Mouse (Mus musculus): ENCODE results near the gene Olfr1367. TPM values are rescaled to one million over a fixed set of nuclear protein-coding genes. Genes with fewer than 3 reads are reported as not detected.

Olfr1367 gene
- total and polyA plus RNA-seq, 2 experiments from 2014 or later, result not detected

- H3K9ac ChIP-seq (replicated peaks; ENCODE audit: low read depth, low read length), result no peak overlapping the region
- ATAC-seq (ENCODE audit: insufficient read depth, low read depth) (no peak), DNase-seq (ENCODE audit: low spot score) (no peak)
- H3K27ac ChIP-seq (ENCODE audit: low read depth), result no peak overlapping the region
- no peak overlapping the region for H3K4me2 ChIP-seq (ENCODE audit: low read depth, low read length)
- no peaks in the 10 kb centered on the region for H3K27me3 ChIP-seq (ENCODE audit: control insufficient read depth, insufficient read depth, low read length)
- peaks cover 46% of the 10 kb centered on the region for H3K36me3 ChIP-seq (replicated peaks; ENCODE audit: control insufficient read depth, insufficient read depth, low read length)
- no peak overlapping the region for H3K4me3 ChIP-seq (ENCODE audit: low read depth, low read length)
- no peak for TF ChIP-seq CTCF (IDR thresholded peaks at IDR 0.05; ENCODE audit: low read depth)
- TF ChIP-seq EP300 (IDR thresholded peaks at IDR 0.05; ENCODE audit: low read depth), result no peak
- H3K4me1 ChIP-seq (ENCODE audit: control insufficient read depth, insufficient read depth), result peaks cover 19% of the 10 kb centered on the region; the same call in 1 of the 2 replicates
- H3K9me3 ChIP-seq (replicated peaks; ENCODE audit: control insufficient read depth, low read length), result no peaks in the 10 kb centered on the region
- 71% methylated on average over 2 of the region's 2 CpGs for WGBS
Measured at GRCm38 (mm10) chr13:21397486-21397885, 50.8 kb downstream of the Olfr1367 start.

Small RNAs within 50 kb of the gene (microRNA-seq; reads per million reads assigned to microRNA genes)
- not detected for gene Mir6942

Other genes with a start within 250 kb of the Olfr1367 start
- not detected in 2 replicates for gene Olfr1369-ps1, start 235.4 kb upstream of the Olfr1367 start, total RNA-seq (2014; rRNA removed; ENCODE audit: low replicate concordance)
- gene Olfr1369-ps1, start 235.4 kb upstream of the Olfr1367 start, polyA plus RNA-seq (2015; fragmentation: Nextera tagmentation; extraction: Ambion mirVana), result not detected in 2 replicates
- not detected in 2 replicates for gene Olfr263, start 217.3 kb upstream of the Olfr1367 start, total RNA-seq (2014; rRNA removed; ENCODE audit: low replicate concordance)
- not detected in 2 replicates for gene Olfr263, start 217.3 kb upstream of the Olfr1367 start, polyA plus RNA-seq (2015; fragmentation: Nextera tagmentation; extraction: Ambion mirVana)
- gene Olfr1368, start 201.0 kb upstream of the Olfr1367 start, total RNA-seq (2014; rRNA removed; ENCODE audit: low replicate concordance), result not detected in 2 replicates
- not detected in 2 replicates for gene Olfr1368, start 201.0 kb upstream of the Olfr1367 start, polyA plus RNA-seq (2015; fragmentation: Nextera tagmentation; extraction: Ambion mirVana)
- gene Trim27, start 167.5 kb upstream of the Olfr1367 start, total RNA-seq (2014; rRNA removed; ENCODE audit: low replicate concordance), result 54.7 and 58.2 TPM in 2 replicates
- gene Trim27, start 167.5 kb upstream of the Olfr1367 start, polyA plus RNA-seq (2015; fragmentation: Nextera tagmentation; extraction: Ambion mirVana), result 33.0 and 35.3 TPM in 2 replicates
- gene Gpx5, start 54.2 kb upstream of the Olfr1367 start, total RNA-seq (2014; rRNA removed; ENCODE audit: low replicate concordance), result not detected in 2 replicates
- not detected in 2 replicates for gene Gpx5, start 54.2 kb upstream of the Olfr1367 start, polyA plus RNA-seq (2015; fragmentation: Nextera tagmentation; extraction: Ambion mirVana)
- gene Gpx6, start 34.8 kb upstream of the Olfr1367 start, total RNA-seq (2014; rRNA removed; ENCODE audit: low replicate concordance), result not detected in 2 replicates
- not detected in 2 replicates for gene Gpx6, start 34.8 kb upstream of the Olfr1367 start, polyA plus RNA-seq (2015; fragmentation: Nextera tagmentation; extraction: Ambion mirVana)
- 3.6 and 7.8 TPM in 2 replicates for gene Zscan12, start 15.9 kb downstream of the Olfr1367 start, total RNA-seq (2014; rRNA removed; ENCODE audit: low replicate concordance)
- 5.2 TPM in 2 replicates for gene Zscan12, start 15.9 kb downstream of the Olfr1367 start, polyA plus RNA-seq (2015; fragmentation: Nextera tagmentation; extraction: Ambion mirVana)
- gene Zkscan3, start 55.8 kb downstream of the Olfr1367 start, total RNA-seq (2014; rRNA removed; ENCODE audit: low replicate concordance), result 32.7 and 40.8 TPM in 2 replicates
- gene Zkscan3, start 55.8 kb downstream of the Olfr1367 start, polyA plus RNA-seq (2015; fragmentation: Nextera tagmentation; extraction: Ambion mirVana), result 49.1 and 54.5 TPM in 2 replicates
- gene Pgbd1, start 94.1 kb downstream of the Olfr1367 start, total RNA-seq (2014; rRNA removed; ENCODE audit: low replicate concordance), result 1.7 and 1.9 TPM in 2 replicates
- gene Pgbd1, start 94.1 kb downstream of the Olfr1367 start, polyA plus RNA-seq (2015; fragmentation: Nextera tagmentation; extraction: Ambion mirVana), result 1.5 and 2.1 TPM in 2 replicates
- 14.1 and 17.5 TPM in 2 replicates for gene Zscan26, start 106.8 kb downstream of the Olfr1367 start, total RNA-seq (2014; rRNA removed; ENCODE audit: low replicate concordance)
- 19.5 and 22.4 TPM in 2 replicates for gene Zscan26, start 106.8 kb downstream of the Olfr1367 start, polyA plus RNA-seq (2015; fragmentation: Nextera tagmentation; extraction: Ambion mirVana)
- gene Nkapl, start 121.6 kb downstream of the Olfr1367 start, total RNA-seq (2014; rRNA removed; ENCODE audit: low replicate concordance), result not detected in 2 replicates
- 1.8 and 2.1 TPM in 2 replicates for gene Nkapl, start 121.6 kb downstream of the Olfr1367 start, polyA plus RNA-seq (2015; fragmentation: Nextera tagmentation; extraction: Ambion mirVana)
- 0.70 and 1.7 TPM in 2 replicates for gene Zkscan4, start 132.0 kb downstream of the Olfr1367 start, total RNA-seq (2014; rRNA removed; ENCODE audit: low replicate concordance)
- 1.9 and 2.0 TPM in 2 replicates for gene Zkscan4, start 132.0 kb downstream of the Olfr1367 start, polyA plus RNA-seq (2015; fragmentation: Nextera tagmentation; extraction: Ambion mirVana)
- not detected in 2 replicates for gene Gm10065, start 132.5 kb downstream of the Olfr1367 start, total RNA-seq (2014; rRNA removed; ENCODE audit: low replicate concordance)
- not detected in 2 replicates for gene Gm10065, start 132.5 kb downstream of the Olfr1367 start, polyA plus RNA-seq (2015; fragmentation: Nextera tagmentation; extraction: Ambion mirVana)
- gene AK157302, start 148.3 kb downstream of the Olfr1367 start, total RNA-seq (2014; rRNA removed; ENCODE audit: low replicate concordance), result 0.08 and 0.15 TPM in 2 replicates
- gene AK157302, start 148.3 kb downstream of the Olfr1367 start, polyA plus RNA-seq (2015; fragmentation: Nextera tagmentation; extraction: Ambion mirVana), result 0.93 and 1.3 TPM in 2 replicates
- 54.7 and 58.8 TPM in 2 replicates for gene Gm11273, start 154.5 kb downstream of the Olfr1367 start, total RNA-seq (2014; rRNA removed; ENCODE audit: low replicate concordance)
- 27.8 and 29.0 TPM in 2 replicates for gene Gm11273, start 154.5 kb downstream of the Olfr1367 start, polyA plus RNA-seq (2015; fragmentation: Nextera tagmentation; extraction: Ambion mirVana)
- gene Zkscan8, start 184.2 kb downstream of the Olfr1367 start, total RNA-seq (2014; rRNA removed; ENCODE audit: low replicate concordance), result 7.1 and 10.9 TPM in 2 replicates
- gene Zkscan8, start 184.2 kb downstream of the Olfr1367 start, polyA plus RNA-seq (2015; fragmentation: Nextera tagmentation; extraction: Ambion mirVana), result 3.0 and 3.4 TPM in 2 replicates
- not detected in 2 replicates for gene Olfr1366, start 195.9 kb downstream of the Olfr1367 start, total RNA-seq (2014; rRNA removed; ENCODE audit: low replicate concordance)
- not detected in 2 replicates for gene Olfr1366, start 195.9 kb downstream of the Olfr1367 start, polyA plus RNA-seq (2015; fragmentation: Nextera tagmentation; extraction: Ambion mirVana)
- gene Olfr1535, start 213.0 kb downstream of the Olfr1367 start, total RNA-seq (2014; rRNA removed; ENCODE audit: low replicate concordance), result not detected in 2 replicates
- 0.03 TPM in 1 of 2 replicates, not detected in the other for gene Olfr1535, start 213.0 kb downstream of the Olfr1367 start, polyA plus RNA-seq (2015; fragmentation: Nextera tagmentation; extraction: Ambion mirVana)
- gene Olfr1364, start 234.8 kb downstream of the Olfr1367 start, total RNA-seq (2014; rRNA removed; ENCODE audit: low replicate concordance), result not detected in 2 replicates
- not detected in 2 replicates for gene Olfr1364, start 234.8 kb downstream of the Olfr1367 start, polyA plus RNA-seq (2015; fragmentation: Nextera tagmentation; extraction: Ambion mirVana)

Measured in heart, postnatal 0 days (tissue).